In genomic region chr1:151287451-151287850, GRCm38 (mm10) we compare ENCODE assay signal across 8 mouse cellular contexts. TPM values are rescaled to one million over a fixed set of nuclear protein-coding genes. Genes with fewer than 3 reads are reported as not detected.
DNase-seq lines count a peak whose midpoint lies in the region; ATAC-seq and TF ChIP-seq lines count a peak whose summit lies in the region.

No protein-coding gene starts in this region.

- peak overlapping the region; percentile 18 for H3K4me2 ChIP-seq in liver, postnatal 0 days (ENCODE audit: low read depth, low read length)

- 25% methylated on average over 12 of the region's 12 CpGs for WGBS in liver, postnatal 0 days (ENCODE audit: insufficient replicate concordance)
- 62% methylated on average over 12 of the region's 12 CpGs for WGBS in cerebellum, adult 2 months

- peak; percentile 66 for ATAC-seq in liver, postnatal 0 days

- H3K9ac ChIP-seq in liver, postnatal 0 days (replicated peaks) = no peak overlapping the region

- H3K4me3 ChIP-seq in liver, postnatal 0 days (ENCODE audit: low read depth, low read length) = peak overlapping the region; percentile 31; the same call in 1 of the 2 replicates
- no peak overlapping the region for H3K4me3 ChIP-seq in cerebellum, adult 2 months (replicated peaks; ENCODE audit: insufficient read depth, low read depth, low read length)

- no peak for TF ChIP-seq CTCF in liver, postnatal 0 days (IDR thresholded peaks at IDR 0.05; ENCODE audit: low read depth)
- TF ChIP-seq CTCF in cerebellum, adult 2 months (IDR thresholded peaks at IDR 0.05; ENCODE audit: borderline replicate concordance, insufficient read depth, low read depth, low read length) = no peak

- H3K36me3 ChIP-seq in liver, postnatal 0 days (replicated peaks; ENCODE audit: insufficient read depth, low read length) = no peaks in the 10 kb centered on the region

- no peak for TF ChIP-seq POLR2A in cerebellum, adult 2 months (IDR thresholded peaks at IDR 0.05; ENCODE audit: borderline replicate concordance, insufficient read depth, low read length)

- no peaks in the 10 kb centered on the region for H3K27me3 ChIP-seq in liver, postnatal 0 days (ENCODE audit: insufficient read depth, low read length)
- H3K27me3 ChIP-seq in cerebellum, adult 2 months (ENCODE audit: control insufficient read depth, insufficient read depth, low read length) = no peaks in the 10 kb centered on the region

- H3K4me1 ChIP-seq in liver, postnatal 0 days (ENCODE audit: insufficient read depth) = peaks cover 14% of the 10 kb centered on the region; the same call in 1 of the 2 replicates
- no peaks in the 10 kb centered on the region for H3K4me1 ChIP-seq in cerebellum, adult 2 months (ENCODE audit: control insufficient read depth, insufficient read depth, low read length)

- TF ChIP-seq EP300 in liver, postnatal 0 days (IDR thresholded peaks at IDR 0.05; ENCODE audit: low read depth) = no peak

- H3K27ac ChIP-seq in liver, postnatal 0 days (ENCODE audit: low read depth) = peak overlapping the region; percentile 13; the same call in 1 of the 2 replicates
- H3K27ac ChIP-seq in cerebellum, adult 2 months (ENCODE audit: insufficient read depth, low read length) = no peak overlapping the region

- DNase-seq in layer of hippocampus, adult 11-12 months (ENCODE audit: low spot score) = peak; percentile 55
- no peak for DNase-seq in layer of hippocampus, adult 9-10 months (ENCODE audit: low spot score)
- peak; percentile 19 to 35 for DNase-seq in frontal cortex, postnatal 10 days (ENCODE audit: low spot score in 2 of 2)
- peak; percentile 63 for DNase-seq in kidney, adult 9 months
- peak; percentile 48 for DNase-seq in liver, postnatal 0 days
- DNase-seq in spleen, postnatal 10 days (ENCODE audit: low spot score in 2 of 2) = peak; percentile 11 to 43
- no peak for DNase-seq in cerebellum, adult 9-11 months
- DNase-seq in cerebellum, adult 2 months = no peak

- H3K9me3 ChIP-seq in liver, postnatal 0 days (ENCODE audit: low read length) = no peaks in the 10 kb centered on the region

RNA-seq across cellular contexts. Expression of gene Ivns1abp, which starts 56.8 kb away (rescaled TPM):
- polyA plus RNA-seq in liver, postnatal 0 days (2015; fragmentation: Nextera tagmentation; extraction: Ambion mirVana) = 58.5 and 68.2 TPM in 2 replicates
- polyA plus RNA-seq in cerebellum, adult 2 months (2012; rRNA removed) = 108 and 110 TPM in 2 replicates

Comparison
In these comparisons a context has a peak if more than half of its experiments do, and no peak if none do; other contexts are left out.
1. DNase-seq: peak in layer of hippocampus, adult 11-12 months (single experiment), frontal cortex, postnatal 10 days (2 of 2), kidney, adult 9 months (single experiment), liver, postnatal 0 days (single experiment) and spleen, postnatal 10 days (2 of 2); none in layer of hippocampus, adult 9-10 months (single experiment), cerebellum, adult 9-11 months (single experiment) and cerebellum, adult 2 months (0 of 2).